Comparison of ENCODE assay signal across 8 mouse cellular contexts in genomic region chr2:62664135-62664670, GRCm38 (mm10). TPM values are rescaled to one million over a fixed set of nuclear protein-coding genes. Genes with fewer than 3 reads are reported as not detected.
DNase-seq lines count a peak whose midpoint lies in the region; ATAC-seq lines count a peak whose summit lies in the region.

Gca (plus strand) TSS chr2:62664285.

- no peaks in the 10 kb centered on the region for H3K9me3 ChIP-seq in hindbrain, embryonic 15.5 days

- DNase-seq in R1 (ENCODE audit: low read depth, low spot score), result peak; percentile 94
- peak; percentile 48 to 77 for DNase-seq in cerebellum, postnatal 4 days (ENCODE audit: low spot score in 2 of 2)
- peak; percentile 85 for DNase-seq in gastrocnemius, adult 18-20 months (ENCODE audit: low spot score)
- peak; percentile 72 for DNase-seq in left cerebral cortex, adult 11 months (ENCODE audit: low spot score)
- peak; percentile 87 for DNase-seq in lung, postnatal 36 days
- DNase-seq in retina, postnatal 7 days (ENCODE audit: low read depth, low spot score), result peak; percentile 70
- DNase-seq in urinary bladder, adult 18-20 months (ENCODE audit: low spot score in 2 of 2), result peak; percentile 58 to 70

- peak within 1 kb of the TSS; percentile 98 for H3K4me2 ChIP-seq in hindbrain, embryonic 15.5 days

- ATAC-seq in hindbrain, embryonic 15.5 days (ENCODE audit: low FRiP score, low read depth), result peak; percentile 99

- peak within 1 kb of the TSS; percentile 84 for H3K4me3 ChIP-seq in hindbrain, embryonic 15.5 days

- H3K4me1 ChIP-seq in hindbrain, embryonic 15.5 days (replicated peaks), result peaks cover 7% of the 10 kb centered on the region; the same call in 1 of the 2 replicates

- no peaks in the 10 kb centered on the region for H3K36me3 ChIP-seq in hindbrain, embryonic 15.5 days

- peak within 1 kb of the TSS; percentile 62 for H3K9ac ChIP-seq in hindbrain, embryonic 15.5 days

- peaks cover 3% of the 10 kb centered on the region; the same call in 1 of the 2 replicates for H3K27me3 ChIP-seq in hindbrain, embryonic 15.5 days

- no peak within 1 kb of the TSS for H3K27ac ChIP-seq in hindbrain, embryonic 15.5 days (replicated peaks)

- under 1% methylated on average over 43 of the region's 43 CpGs for WGBS in hindbrain, embryonic 15.5 days

RNA-seq across cellular contexts. Expression of gene Gca, which starts in this region (rescaled TPM):
- 1 to 10 TPM; 6.4 to 8.3 TPM for total RNA-seq in gastrocnemius, adult 18-20 months (2021)
- 4.5 and 4.8 TPM in 2 replicates for polyA plus RNA-seq in hindbrain, embryonic 15.5 days (2015; fragmentation: Nextera tagmentation; extraction: Ambion mirVana)
